Mouse (Mus musculus) kidney, embryonic 14.5 days (tissue): Measurements from ENCODE around the gene Kmt5c. TPM values are rescaled to one million over a fixed set of nuclear protein-coding genes. Genes with fewer than 3 reads are reported as not detected.

Experiments
- ATAC-seq: fragments of 200-750 bp; cut with Nextera tagmentation; 2 replicates; pipeline ENCODE4 v1.8.0; 2017; ENCODE audit warnings: moderate number of reproducible peaks, mild to moderate bottlenecking, moderate TSS enrichment, moderate library complexity; ENCODE audit not compliant: low FRiP score, low TSS enrichment
- H3K27ac ChIP-seq: fragments of 300-500 bp; sonication (generic); 2 replicates; pipeline ENCODE4 v1.5.1; 2014; ENCODE audit warnings: low read depth, mild to moderate bottlenecking, low read length, moderate library complexity, mixed read lengths
- H3K27me3 ChIP-seq: fragments of 300-500 bp; sonication (generic); 2 replicates; pipeline ENCODE4 v1.6.1; 2014; ENCODE audit warnings: mild to moderate bottlenecking, low read length; ENCODE audit not compliant: control insufficient read depth, insufficient read depth
- H3K36me3 ChIP-seq: fragments of 300-500 bp; sonication (generic); 2 replicates; pipeline ENCODE4 v1.6.1; 2014; ENCODE audit warnings: low read length, mixed read lengths; ENCODE audit not compliant: control insufficient read depth, insufficient read depth
- H3K4me1 ChIP-seq: fragments of 300-500 bp; sonication (generic); 2 replicates; pipeline ENCODE4 v1.6.1; 2014; ENCODE audit warnings: low read length, mixed read lengths; ENCODE audit not compliant: control insufficient read depth, insufficient read depth
- H3K4me2 ChIP-seq: fragments of 300-500 bp; sonication (generic); replicated peaks from 2 replicates; pipeline ENCODE4 v1.6.1; 2014; ENCODE audit warnings: low read depth, mild to moderate bottlenecking, low read length
- H3K4me3 ChIP-seq: fragments of 300-500 bp; sonication (generic); 2 replicates; pipeline ENCODE4 v1.5.1; 2014; ENCODE audit warnings: mild to moderate bottlenecking, low read length
- H3K9ac ChIP-seq: fragments of 300-500 bp; sonication (generic); 2 replicates; pipeline ENCODE4 v1.6.1; 2014; ENCODE audit warnings: low read depth, mild to moderate bottlenecking, low read length, moderate library complexity
- H3K9me3 ChIP-seq: fragments of 300-500 bp; sonication (generic); 2 replicates; pipeline ENCODE4 v1.6.1; 2016; ENCODE audit warnings: low read length; ENCODE audit not compliant: control insufficient read depth
- WGBS: fragments of 180-500 bp; shearing (Covaris S2); extraction: QIAGEN DNeasy Blood & Tissue Kit; methylation state at CpG from one replicate; pipeline ENCODE4 v1.1.7; 2014; 5-methylcytosine and 5-hydroxymethylcytosine counted together
- polyA plus RNA-seq: library from polyadenylated mRNA; unstranded; fragments of >200 nt; fragmentation: Nextera tagmentation; extraction: Ambion mirVana; gene quantifications from 2 replicates; pipeline ENCODE4 v1.2.1, GENCODE M21; 2014

Gene Kmt5c
- polyA plus RNA-seq, 1 experiment from 2014 or later: 69.2 TPM

GRCm38 (mm10) chr7:4751971-4752820 lies 12.3 kb downstream of the Kmt5c start:
- Histone ChIP-seq H3K4me1 (peaks cover 9% of the 10 kb centered on the region; the same call in 1 of the 2 replicates), H3K4me2 (peak overlapping the region; percentile 61), H3K9me3 (no peaks in the 10 kb centered on the region), H3K27ac (no peak overlapping the region; the same call in 1 of the 2 replicates), H3K36me3 (no peaks in the 10 kb centered on the region; the same call in 1 of the 2 replicates), H3K9ac (peak overlapping the region; percentile 46), H3K27me3 (no peaks in the 10 kb centered on the region), H3K4me3 (peak overlapping the region; percentile 44)
- peak; percentile 83 for ATAC-seq
- WGBS: 2% methylated on average over 30 of the region's 30 CpGs

DNA sequence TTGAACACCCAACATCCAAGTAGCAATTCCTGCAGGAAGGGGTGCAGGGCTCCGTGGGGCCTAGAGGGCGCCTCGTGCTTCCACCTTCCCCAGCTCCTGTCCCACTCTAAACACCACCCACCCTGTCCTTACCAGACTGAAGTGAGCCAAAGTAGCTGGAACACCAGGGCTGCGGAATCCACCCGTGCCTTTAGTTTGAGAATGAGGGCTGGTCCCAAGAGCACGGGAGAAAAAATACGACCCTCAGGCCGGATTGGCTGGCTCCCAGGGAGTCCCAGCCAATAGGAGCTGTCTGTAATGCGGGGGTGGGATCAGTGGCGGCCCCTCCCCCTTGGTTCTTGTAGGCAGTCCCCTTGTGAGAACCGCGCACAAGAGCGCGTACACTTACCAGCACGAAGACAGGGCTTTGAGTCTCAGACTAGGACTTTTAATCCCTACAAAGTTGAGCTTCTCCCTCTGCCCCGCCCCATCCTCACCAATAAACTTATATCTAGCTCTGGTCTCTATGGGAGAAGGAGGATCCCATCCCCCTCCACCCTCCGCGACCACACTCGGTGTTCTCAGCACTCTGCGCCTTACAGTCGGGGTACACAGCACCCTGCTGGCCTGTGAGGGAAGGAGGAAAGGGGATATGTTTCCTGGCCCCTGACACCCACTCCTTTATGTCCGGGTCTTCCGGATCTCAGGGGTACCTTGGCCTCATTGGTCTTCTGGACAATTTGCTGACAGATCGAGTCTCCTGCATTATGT lies 13.1 kb downstream of the Kmt5c start, which contains the start of gene Cox6b2:
Cox6b2 (minus strand) TSS at position 274 of the 750 bp plus-strand sequence.
- ATAC-seq: peak; percentile 94
- peak within 1 kb of the TSS; percentile 61 for H3K4me2 ChIP-seq
- peak within 1 kb of the TSS; percentile 46 for H3K9ac ChIP-seq
- no peaks in the 10 kb centered on the region for H3K9me3 ChIP-seq
- peak within 1 kb of the TSS; percentile 65 for H3K27ac ChIP-seq
- no peaks in the 10 kb centered on the region for H3K36me3 ChIP-seq
- H3K27me3 ChIP-seq: no peaks in the 10 kb centered on the region
- WGBS: 3% methylated on average over 24 of the region's 24 CpGs
- H3K4me1 ChIP-seq: peaks cover 9% of the 10 kb centered on the region; the same call in 1 of the 2 replicates
- H3K4me3 ChIP-seq: peak within 1 kb of the TSS; percentile 44

- Histone ChIP-seq H3K27me3 (no peaks in the 10 kb centered on the region), H3K4me1 (no peaks in the 10 kb centered on the region), H3K4me3 (no peak overlapping the region), H3K4me2 (no peak overlapping the region), H3K9me3 (0 out of 2 replicates have a peak, but pooled peaks cover 3% of the 10 kb centered on the region), H3K36me3 (no peaks in the 10 kb centered on the region), H3K27ac (no peak overlapping the region), H3K9ac (no peak overlapping the region)
- ATAC-seq: no peak
- WGBS: 50% methylated on average over 1 of the region's 1 CpGs
Observed at GRCm38 (mm10) chr7:4759670-4760069, 19.8 kb downstream of the Kmt5c start.

DNA sequence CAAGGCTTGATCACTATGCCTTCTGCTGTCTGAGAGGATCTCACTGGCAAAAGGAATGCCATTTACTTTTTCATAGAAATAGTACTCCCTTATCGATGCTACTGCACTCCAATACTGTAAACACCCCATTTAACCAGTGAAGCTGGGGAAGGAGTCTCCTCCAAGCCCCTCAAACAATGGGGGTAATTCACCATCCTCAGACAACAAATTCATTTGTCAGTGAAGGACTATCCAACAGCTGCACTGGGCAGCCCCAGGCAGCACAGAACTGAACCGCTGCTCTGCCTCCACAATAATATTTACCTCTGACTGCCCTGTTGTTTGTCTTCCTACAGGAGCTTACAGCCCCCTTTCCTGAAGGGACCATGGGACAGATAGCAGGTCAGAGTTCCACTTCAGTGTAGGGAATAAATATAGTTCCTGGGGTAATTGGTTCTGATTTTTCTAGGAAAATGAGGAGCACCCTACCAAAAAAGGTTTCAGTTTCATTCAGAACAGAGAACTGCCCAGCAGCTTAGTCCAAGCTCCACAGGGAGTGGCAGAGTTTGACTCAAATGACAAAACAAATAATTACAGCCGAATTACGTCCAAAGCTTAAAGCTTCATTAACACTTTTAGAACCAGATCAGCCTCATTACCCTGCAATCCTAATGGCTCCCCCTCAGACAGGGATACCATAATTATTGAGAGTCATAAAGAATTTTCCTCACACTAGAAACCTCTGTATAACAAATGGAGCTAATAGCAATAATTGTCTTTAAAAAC lies 25.2 kb downstream of the Kmt5c start:
- no peak overlapping the region for H3K27ac ChIP-seq
- no peak overlapping the region for H3K9ac ChIP-seq
- H3K27me3 ChIP-seq: no peaks in the 10 kb centered on the region
- 20% methylated on average over 4 of the region's 4 CpGs for WGBS
- H3K36me3 ChIP-seq: no peaks in the 10 kb centered on the region
- H3K4me2 ChIP-seq: no peak overlapping the region
- H3K4me1 ChIP-seq: no peaks in the 10 kb centered on the region
- H3K4me3 ChIP-seq: no peak overlapping the region
- H3K9me3 ChIP-seq: 0 out of 2 replicates have a peak, but pooled peaks cover 3% of the 10 kb centered on the region
- no peak for ATAC-seq

DNA sequence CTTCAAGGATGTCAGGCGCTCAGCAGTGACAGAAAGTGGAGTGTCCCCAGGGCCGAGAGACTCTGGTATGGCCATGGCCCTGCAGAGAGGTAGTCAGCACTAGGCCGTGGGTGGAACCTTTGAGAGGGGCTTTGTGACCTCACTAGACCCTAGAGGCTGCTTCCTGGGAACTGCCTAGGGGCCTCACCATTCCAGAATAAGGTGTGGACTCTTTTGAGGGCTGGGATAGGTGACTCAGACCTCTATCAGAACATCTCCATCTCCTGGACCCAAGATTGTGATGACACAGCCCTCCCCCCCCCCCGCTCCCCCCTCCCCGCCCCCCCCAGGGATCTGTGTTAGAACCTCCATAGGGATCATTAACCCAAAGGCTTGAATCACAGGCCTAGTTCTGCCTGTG lies 31.3 kb downstream of the Kmt5c start, which contains the start of gene Fam71e2:
Fam71e2 (minus strand) TSS at position 101 of the 400 bp plus-strand sequence.
- H3K4me3 ChIP-seq: no peak within 1 kb of the TSS
- peaks cover 8% of the 10 kb centered on the region for H3K27me3 ChIP-seq
- no peak within 1 kb of the TSS for H3K4me2 ChIP-seq
- no peak within 1 kb of the TSS for H3K9ac ChIP-seq
- no peak within 1 kb of the TSS for H3K27ac ChIP-seq
- 76% methylated on average over 4 of the region's 5 CpGs for WGBS
- H3K4me1 ChIP-seq: no peaks in the 10 kb centered on the region
- ATAC-seq: no peak
- no peaks in the 10 kb centered on the region for H3K9me3 ChIP-seq
- no peaks in the 10 kb centered on the region for H3K36me3 ChIP-seq

DNA sequence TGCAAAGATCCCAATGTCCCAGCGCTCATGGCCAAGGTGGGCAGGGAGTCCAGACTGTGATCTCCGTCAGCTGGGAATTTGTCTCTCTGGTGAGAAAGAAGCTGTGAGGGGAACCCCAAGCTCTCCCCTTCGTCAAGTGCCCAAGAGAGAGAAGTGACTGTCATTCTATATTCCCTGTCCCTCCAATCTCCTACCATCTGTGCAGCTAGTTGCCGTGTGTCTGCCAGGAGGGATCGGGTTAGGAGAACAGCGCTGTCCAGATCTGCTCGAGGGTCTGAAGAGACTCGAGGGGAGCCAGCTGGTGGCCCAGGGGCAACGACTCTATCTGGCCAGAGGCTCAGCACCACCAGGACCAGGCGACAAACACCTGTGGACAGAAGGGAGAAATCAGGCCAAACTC lies 36.2 kb downstream of the Kmt5c start:
- Histone ChIP-seq H3K27me3 (peaks cover 34% of the 10 kb centered on the region), H3K9me3 (no peaks in the 10 kb centered on the region), H3K9ac (no peak overlapping the region), H3K4me2 (no peak overlapping the region), H3K4me1 (peaks cover 18% of the 10 kb centered on the region; the same call in 1 of the 2 replicates), H3K27ac (no peak overlapping the region), H3K4me3 (peak overlapping the region; percentile 32; the same call in 1 of the 2 replicates), H3K36me3 (no peaks in the 10 kb centered on the region)
- no peak for ATAC-seq
- WGBS: 48% methylated on average over 10 of the region's 10 CpGs

GRCm38 (mm10) chr7:4776861-4777830 lies 37.2 kb downstream of the Kmt5c start:
- Histone ChIP-seq H3K27me3 (peaks cover 34% of the 10 kb centered on the region), H3K9ac (peak overlapping the region; percentile 28; the same call in 1 of the 2 replicates), H3K36me3 (no peaks in the 10 kb centered on the region), H3K9me3 (no peaks in the 10 kb centered on the region), H3K4me1 (peaks cover 23% of the 10 kb centered on the region; the same call in 1 of the 2 replicates), H3K27ac (no peak overlapping the region), H3K4me2 (peak overlapping the region; percentile 47), H3K4me3 (peak overlapping the region; percentile 32)
- ATAC-seq: peak; percentile 81
- 2% methylated on average over 31 of the region's 56 CpGs for WGBS
